In genomic region chr13:111394904-111395303, GRCm38 (mm10) we compare ENCODE assay signal across 16 mouse cellular contexts.
DNase-seq lines count a peak whose midpoint lies in the region; ATAC-seq and TF ChIP-seq lines count a peak whose summit lies in the region.
"Had no signal": no experiment of that assay in that cellular context is flagged by ENCODE, and none has a peak within 500 bp of the region (broad histone marks: within the 10 kb centered on the region; RNA-seq: fewer than 3 reads in every experiment).

No protein-coding gene starts in this region.

- whole genome bisulfite sequencing in lung, embryonic 14.5 days = 34% methylated on average over 4 of the region's 4 CpGs
- WGBS in lung, adult 2 months = 53% methylated on average over 4 of the region's 4 CpGs

- no peak for TF ChIP-seq CTCF in lung, embryonic 14.5 days (IDR thresholded peaks at IDR 0.05; ENCODE audit: low read depth)
- TF ChIP-seq CTCF in lung, adult 2 months (IDR thresholded peaks at IDR 0.05; ENCODE audit: insufficient read depth, low read length) = no peak

- H3K36me3 ChIP-seq in lung, embryonic 14.5 days (ENCODE audit: insufficient read depth) = no peaks in the 10 kb centered on the region
- H3K36me3 ChIP-seq: forebrain, embryonic 15.5 days; midbrain, embryonic 12.5 days; neural tube, embryonic 15.5 days had no signal

- no peaks in the 10 kb centered on the region for H3K9me3 ChIP-seq in lung, embryonic 14.5 days (ENCODE audit: low read depth, low read length)
- H3K9me3 ChIP-seq: forebrain, embryonic 15.5 days; midbrain, embryonic 12.5 days; neural tube, embryonic 15.5 days had no signal

- no peak overlapping the region for H3K4me3 ChIP-seq in lung, embryonic 14.5 days (ENCODE audit: low read depth, low read length)
- no peak overlapping the region for H3K4me3 ChIP-seq in lung, adult 2 months (replicated peaks; ENCODE audit: extremely low read depth, low read depth, low read length)
- H3K4me3 ChIP-seq: forebrain, embryonic 15.5 days; midbrain, embryonic 12.5 days; neural tube, embryonic 15.5 days had no signal

- no peak overlapping the region for H3K9ac ChIP-seq in lung, embryonic 14.5 days
- H3K9ac ChIP-seq: forebrain, embryonic 15.5 days; midbrain, embryonic 12.5 days; neural tube, embryonic 15.5 days had no signal

- no peak for TF ChIP-seq POLR2A in lung, adult 2 months (IDR thresholded peaks at IDR 0.05; ENCODE audit: borderline replicate concordance, extremely low read depth, low read depth, low read length)

- no peaks in the 10 kb centered on the region for H3K27me3 ChIP-seq in lung, embryonic 14.5 days (ENCODE audit: insufficient read depth, low read length)
- H3K27me3 ChIP-seq: forebrain, embryonic 15.5 days; midbrain, embryonic 12.5 days; neural tube, embryonic 15.5 days had no signal

- no peak for DNase-seq in frontal cortex, postnatal 14 days (ENCODE audit: low spot score in 2 of 2)
- DNase-seq in lung, embryonic 14.5 days = peak; percentile 68
- no peak for DNase-seq in lung, adult 2 months
- peak; percentile 81 for DNase-seq in brain, adult 2 months (ENCODE audit: low read depth, low spot score)
- DNase-seq in left cerebral cortex, postnatal 25 days (ENCODE audit: low spot score in 2 of 2) = peak; percentile 36 to 91
- DNase-seq in adipocyte (ENCODE audit: low spot score) = no peak
- DNase-seq in adrenal gland, postnatal 4 days (ENCODE audit: low spot score in 2 of 2) = no peak
- DNase-seq: cerebellum, adult 11 months; heart, postnatal 4 days; thymus, postnatal 14 days had no signal

- H3K27ac ChIP-seq in lung, embryonic 14.5 days (ENCODE audit: low read depth) = no peak overlapping the region; the same call in 1 of the 2 replicates
- H3K27ac ChIP-seq: forebrain, embryonic 15.5 days; hindbrain, postnatal 0 days; macrophage; midbrain, embryonic 12.5 days; neural tube, embryonic 15.5 days had no signal

- intact Hi-C loops in left cerebral cortex, postnatal 25 days (cut with DNase I) = loop anchor here (2.0 to 10.0 kb wide), 6 partner anchors 26 to 770 kb away; no protein-coding TSS in a partner anchor

- ATAC-seq in frontal cortex, adult (ENCODE audit: low TSS enrichment) = peak; percentile 78
- no peak for ATAC-seq in lung, embryonic 14.5 days (ENCODE audit: insufficient read depth)
- ATAC-seq: forebrain, embryonic 15.5 days; hindbrain, postnatal 0 days had no signal

- no peak overlapping the region for H3K4me2 ChIP-seq in lung, embryonic 14.5 days
- H3K4me2 ChIP-seq: forebrain, embryonic 15.5 days; midbrain, embryonic 12.5 days; neural tube, embryonic 15.5 days had no signal

- H3K4me1 ChIP-seq in lung, embryonic 14.5 days (ENCODE audit: insufficient read depth) = peaks cover 9% of the 10 kb centered on the region; the same call in 1 of the 2 replicates
- H3K4me1 ChIP-seq in lung, adult 2 months (ENCODE audit: control insufficient read depth, insufficient read depth, low read length) = 0 out of 2 replicates have a peak, but pooled peaks cover 2% of the 10 kb centered on the region
- H3K4me1 ChIP-seq: neural tube, embryonic 15.5 days had no signal

Comparison
In these comparisons a context has a peak if more than half of its experiments do, and no peak if none do; other contexts are left out.
1. DNase-seq: peak in lung, embryonic 14.5 days (single experiment), brain, adult 2 months (single experiment) and left cerebral cortex, postnatal 25 days (2 of 2); none in frontal cortex, postnatal 14 days (0 of 2), lung, adult 2 months (single experiment), adipocyte (single experiment) and adrenal gland, postnatal 4 days (0 of 2).